Mouse (Mus musculus) lung, embryonic 15.5 days (tissue): ENCODE measurements at regions not wholly inside any gene's neighbourhood (a gene's known extent, or its start where the extent isn't known, plus 50 kb on each side); places are given as distances from the start of the nearest gene placed in this dataset.

Experiments
- ATAC-seq: fragments of 200-750 bp; cut with Nextera tagmentation; 2 replicates; pipeline ENCODE4 v1.8.0; 2017; ENCODE audit warnings: moderate number of reproducible peaks, borderline replicate concordance; ENCODE audit not compliant: low FRiP score, low TSS enrichment; ENCODE audit errors: extremely low read depth
- H3K27ac ChIP-seq: fragments of 300-500 bp; sonication (generic); 2 replicates; pipeline ENCODE4 v1.5.1; 2015; ENCODE audit warnings: moderate library complexity, mild to moderate bottlenecking, inconsistent platforms
- H3K27me3 ChIP-seq: fragments of 300-500 bp; sonication (generic); 2 replicates; pipeline ENCODE4 v1.6.1; 2015; ENCODE audit warnings: inconsistent platforms
- H3K36me3 ChIP-seq: fragments of 300-500 bp; sonication (generic); 2 replicates; pipeline ENCODE4 v1.6.1; 2015; ENCODE audit warnings: inconsistent platforms
- H3K4me1 ChIP-seq: fragments of 300-500 bp; sonication (generic); 2 replicates; pipeline ENCODE4 v1.6.1; 2015; ENCODE audit warnings: inconsistent platforms
- H3K4me2 ChIP-seq: fragments of 300-500 bp; sonication (generic); 2 replicates; pipeline ENCODE4 v1.6.1; 2015; ENCODE audit warnings: inconsistent platforms, mild to moderate bottlenecking, moderate library complexity
- H3K4me3 ChIP-seq: fragments of 300-500 bp; sonication (generic); 2 replicates; pipeline ENCODE4 v1.5.1; 2015; ENCODE audit warnings: mild to moderate bottlenecking, inconsistent platforms
- H3K9ac ChIP-seq: fragments of 300-500 bp; sonication (generic); 2 replicates; pipeline ENCODE4 v1.6.1; 2015; ENCODE audit warnings: inconsistent platforms
- H3K9me3 ChIP-seq: fragments of 300-500 bp; sonication (generic); 2 replicates; pipeline ENCODE4 v1.6.1; 2016; ENCODE audit warnings: inconsistent platforms
- WGBS: fragments of 180-500 bp; shearing (Covaris S2); methylation state at CpG from one replicate; pipeline ENCODE4 v1.1.7; 2015; 5-methylcytosine and 5-hydroxymethylcytosine counted together

DNA sequence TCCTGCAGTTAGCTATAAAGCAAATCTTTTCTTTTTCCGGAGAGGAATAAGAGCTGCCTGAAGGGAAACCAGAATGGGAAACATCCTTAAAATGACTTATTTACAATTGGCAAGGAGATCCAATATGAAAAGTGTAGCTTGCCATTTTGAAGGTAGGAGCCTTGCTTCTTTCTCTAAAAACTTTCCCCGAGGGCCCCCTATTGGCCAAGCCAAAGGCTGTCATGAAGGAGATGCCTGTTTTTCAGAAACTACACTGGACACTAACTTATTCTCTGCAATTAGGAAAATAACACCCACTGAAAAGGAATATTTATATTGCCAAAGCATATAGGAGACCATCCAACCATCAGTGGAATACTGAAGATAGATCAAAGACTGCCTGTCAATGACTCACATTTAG, 312.8 kb upstream of the Thrb start:
- Histone ChIP-seq H3K9ac (no peak overlapping the region), H3K36me3 (no peaks in the 10 kb centered on the region), H3K27ac (no peak overlapping the region), H3K4me1 (no peaks in the 10 kb centered on the region), H3K9me3 (no peaks in the 10 kb centered on the region), H3K27me3 (no peaks in the 10 kb centered on the region), H3K4me2 (no peak overlapping the region), H3K4me3 (no peak overlapping the region)
- WGBS = 71% methylated on average over 2 of the region's 2 CpGs
- ATAC-seq = no peak

DNA sequence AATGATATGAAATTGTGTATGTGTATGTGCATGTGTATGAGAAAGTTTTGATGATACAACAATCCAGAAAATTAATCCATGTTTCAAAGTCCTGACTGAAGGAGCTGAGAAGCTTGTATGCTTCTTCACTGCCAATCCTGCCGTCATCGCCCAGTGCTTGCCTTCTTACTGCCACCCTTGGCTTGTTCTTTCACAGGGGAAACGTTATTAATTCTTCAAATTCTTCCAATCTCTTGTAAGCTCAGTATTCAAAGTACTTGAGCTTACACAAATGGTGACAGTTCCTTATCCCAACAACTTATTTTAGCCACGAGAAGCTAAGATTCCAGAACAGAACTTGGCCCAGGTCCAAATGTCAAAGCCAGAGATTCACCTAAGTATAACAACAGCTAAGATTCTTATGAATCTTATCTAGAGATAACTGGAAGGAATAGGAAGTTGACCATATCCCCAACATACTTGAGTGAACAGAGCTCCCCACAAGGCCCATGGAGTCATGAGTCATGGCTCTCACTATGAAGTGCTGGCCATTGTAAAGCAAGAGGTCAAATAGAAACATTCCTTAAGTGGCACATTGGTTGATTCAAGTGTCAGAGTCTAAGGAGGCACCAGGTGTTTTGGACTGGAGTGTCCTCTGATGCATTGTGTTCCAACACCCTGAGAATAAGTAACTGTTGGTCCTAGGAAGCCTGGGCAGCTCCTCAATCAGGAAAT, 307.6 kb upstream of the Thrb start:
- ATAC-seq = no peak
- Histone ChIP-seq H3K9ac (no peak overlapping the region), H3K27ac (no peak overlapping the region), H3K9me3 (no peaks in the 10 kb centered on the region), H3K4me3 (no peak overlapping the region), H3K27me3 (no peaks in the 10 kb centered on the region), H3K36me3 (no peaks in the 10 kb centered on the region), H3K4me2 (no peak overlapping the region), H3K4me1 (0 out of 2 replicates have a peak, but pooled peaks cover 3% of the 10 kb centered on the region)
- WGBS = 43% methylated on average over 4 of the region's 4 CpGs

DNA sequence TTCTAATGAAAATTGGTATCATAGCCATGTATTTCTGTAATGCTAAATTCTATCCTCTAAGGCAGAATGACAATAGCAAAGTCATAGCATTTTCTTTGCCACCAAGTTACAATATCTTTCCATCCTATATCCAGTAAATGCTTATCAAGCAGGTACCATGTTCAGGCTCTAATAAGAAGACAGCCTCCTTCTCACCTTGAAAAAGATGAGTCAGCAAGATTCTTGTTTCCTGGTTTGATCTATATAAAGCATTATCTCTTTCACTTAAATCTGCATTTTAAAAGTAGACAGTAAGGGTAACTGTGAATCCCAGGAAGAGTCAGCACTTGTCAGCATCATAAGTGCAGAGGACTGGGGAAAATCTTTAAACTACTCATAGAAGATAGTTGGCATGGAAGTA, 298.2 kb upstream of the Thrb start:
- Histone ChIP-seq H3K9ac (no peak overlapping the region), H3K27me3 (no peaks in the 10 kb centered on the region), H3K36me3 (no peaks in the 10 kb centered on the region), H3K4me3 (no peak overlapping the region), H3K4me2 (no peak overlapping the region), H3K9me3 (no peaks in the 10 kb centered on the region), H3K27ac (no peak overlapping the region), H3K4me1 (no peaks in the 10 kb centered on the region)
- no peak for ATAC-seq

DNA sequence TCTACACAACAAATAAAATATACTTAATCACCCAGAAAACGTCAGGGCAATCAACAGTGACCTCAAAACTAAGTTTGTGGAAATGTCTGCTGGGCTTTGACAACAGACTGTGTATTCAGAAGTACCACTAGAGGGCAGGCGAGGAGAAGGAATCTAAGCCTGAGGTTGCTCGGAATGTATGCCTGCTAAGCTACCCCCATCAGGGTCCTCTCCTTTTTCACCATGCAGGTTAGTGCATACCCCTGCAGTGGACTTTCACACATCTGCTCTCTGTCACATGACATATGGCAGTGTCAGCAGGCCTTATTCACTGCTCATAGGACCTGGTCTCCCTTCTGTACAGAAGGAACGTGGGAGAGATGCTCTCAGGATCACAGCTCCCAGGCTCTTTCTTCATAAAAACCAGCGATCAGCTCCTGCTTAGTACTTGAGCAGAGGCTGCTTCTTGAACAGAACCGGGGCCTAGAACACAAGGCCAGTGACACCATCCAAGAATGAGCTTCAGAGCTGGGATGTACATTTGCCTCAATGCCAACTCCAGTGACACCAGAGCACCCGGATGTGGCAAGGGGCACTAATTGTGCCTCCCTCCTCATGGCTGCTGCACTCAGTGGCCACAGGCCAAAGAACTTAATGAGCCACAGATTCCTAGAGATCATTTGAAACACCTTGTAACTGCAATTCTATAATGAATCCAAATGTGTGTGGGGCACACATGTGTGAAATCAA, 257.1 kb upstream of the Thrb start:
- ATAC-seq = peak; percentile 55; the same call in 1 of the 2 replicates
- no peaks in the 10 kb centered on the region for H3K27me3 ChIP-seq

DNA sequence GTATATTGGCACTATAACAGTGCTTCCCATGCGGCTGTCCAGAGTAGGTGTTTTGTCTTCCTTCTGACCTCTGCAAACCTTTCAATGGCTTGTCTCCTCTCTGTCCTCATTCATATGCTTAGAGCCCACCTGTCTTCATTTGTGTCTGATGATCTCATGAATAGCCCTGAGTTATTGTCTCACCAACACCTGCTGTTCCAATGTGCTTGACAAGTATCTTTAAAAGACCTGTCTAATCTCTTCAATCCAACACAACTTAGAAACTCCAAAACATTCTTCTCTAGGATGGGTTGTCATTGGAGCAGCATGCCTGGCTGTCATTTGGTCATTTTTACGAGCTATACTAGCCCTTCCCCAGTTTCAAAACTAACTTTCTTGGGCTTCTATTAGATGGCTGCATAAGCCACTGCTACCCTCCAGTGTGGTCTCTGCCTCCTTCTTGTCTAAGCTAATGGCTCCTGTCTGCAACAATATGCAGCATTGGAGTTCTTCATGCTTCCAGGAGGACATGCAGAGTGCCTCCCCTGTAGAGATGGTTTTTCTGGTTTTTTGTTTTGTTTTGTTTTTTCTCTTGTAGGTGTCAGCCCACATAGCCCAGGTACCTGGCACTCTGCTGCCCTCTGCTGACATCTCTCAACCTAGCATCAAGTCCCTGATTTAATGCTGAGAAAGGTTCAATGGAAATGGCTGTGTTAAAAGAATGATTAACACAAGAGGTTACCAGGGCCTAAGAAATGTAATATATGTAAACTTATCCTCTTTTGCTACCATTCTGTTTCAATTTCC, 254.3 kb upstream of the Thrb start:
- H3K9me3 ChIP-seq = no peaks in the 10 kb centered on the region
- no peak for ATAC-seq
- WGBS = 65% methylated on average over 2 of the region's 2 CpGs
- H3K4me3 ChIP-seq = no peak overlapping the region
- no peaks in the 10 kb centered on the region for H3K36me3 ChIP-seq
- no peak overlapping the region for H3K4me2 ChIP-seq
- H3K27me3 ChIP-seq = no peaks in the 10 kb centered on the region
- H3K9ac ChIP-seq = no peak overlapping the region
- H3K27ac ChIP-seq = no peak overlapping the region
- H3K4me1 ChIP-seq = peaks cover 21% of the 10 kb centered on the region

More for the DNA sequence above, 257.1 kb upstream of the Thrb start:
- Histone ChIP-seq H3K9ac (no peak overlapping the region), H3K36me3 (no peaks in the 10 kb centered on the region), H3K4me1 (peaks cover 5% of the 10 kb centered on the region), H3K27ac (no peak overlapping the region), H3K4me2 (no peak overlapping the region), H3K4me3 (no peak overlapping the region), H3K9me3 (no peaks in the 10 kb centered on the region)
- 38% methylated on average over 7 of the region's 7 CpGs for WGBS

DNA sequence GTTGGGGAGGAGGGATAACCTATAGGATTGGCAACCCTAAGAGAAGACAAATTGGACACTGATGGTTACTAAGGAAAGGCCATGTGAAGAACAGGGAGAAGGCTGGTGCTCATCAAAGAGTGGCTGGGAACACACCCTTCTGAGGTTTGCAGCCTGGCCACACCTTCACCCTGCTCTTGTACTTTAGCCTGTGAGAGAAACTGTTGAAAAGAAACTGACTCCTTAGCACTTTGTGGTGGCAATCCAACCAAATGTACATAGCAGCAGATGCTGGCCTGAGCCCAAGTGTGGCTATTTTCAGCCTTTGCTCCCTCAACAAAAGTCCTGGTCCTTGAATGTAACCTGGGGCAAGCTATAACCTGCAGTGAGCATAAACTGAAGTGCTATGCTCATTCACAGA, 253.2 kb upstream of the Thrb start:
- Histone ChIP-seq H3K4me3 (no peak overlapping the region), H3K27ac (no peak overlapping the region), H3K9me3 (no peaks in the 10 kb centered on the region), H3K27me3 (no peaks in the 10 kb centered on the region), H3K9ac (no peak overlapping the region), H3K4me1 (peaks cover 26% of the 10 kb centered on the region), H3K36me3 (no peaks in the 10 kb centered on the region), H3K4me2 (no peak overlapping the region)
- ATAC-seq = no peak

DNA sequence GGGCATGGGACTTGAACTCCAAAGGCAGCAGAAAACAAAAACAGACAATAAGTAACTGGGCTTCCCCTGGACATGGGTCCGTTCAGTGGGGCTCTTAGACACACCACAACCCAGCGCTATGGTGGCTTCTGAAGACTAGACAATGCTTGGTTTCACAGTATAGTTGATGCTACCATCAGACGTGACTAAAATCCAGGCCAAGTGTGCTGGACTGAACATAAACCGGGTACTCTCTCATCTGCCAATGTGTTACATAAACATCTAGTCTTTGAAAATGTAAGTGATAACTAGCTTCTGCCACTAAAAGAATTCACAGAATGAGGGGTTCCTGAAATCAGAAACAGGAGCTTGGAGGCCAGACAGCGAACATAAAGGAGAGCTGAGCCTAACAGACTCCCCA, 251.7 kb upstream of the Thrb start:
- peak; percentile 68; the same call in 1 of the 2 replicates for ATAC-seq
- peak overlapping the region; percentile 63 for H3K27ac ChIP-seq

DNA sequence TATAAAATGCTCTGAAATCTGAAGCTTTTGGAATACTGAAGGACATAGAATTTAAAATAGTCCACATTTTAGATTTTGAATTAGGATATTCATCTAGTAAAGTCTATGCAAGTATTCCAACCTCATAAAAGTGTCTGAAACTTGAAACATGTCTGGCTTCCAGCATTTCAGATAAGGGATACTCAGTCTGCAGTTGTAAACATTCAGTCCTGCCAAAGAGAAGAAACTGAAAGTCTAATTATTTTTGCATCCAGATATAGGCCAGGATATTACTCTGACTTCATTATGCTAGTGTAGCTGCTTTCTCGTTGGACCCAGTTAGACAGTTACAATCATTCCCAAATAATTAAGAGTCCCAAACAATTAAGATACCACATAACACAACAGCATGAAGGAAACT, 251.2 kb upstream of the Thrb start:
- H3K4me1 ChIP-seq = peaks cover 26% of the 10 kb centered on the region
- peak; percentile 60; the same call in 1 of the 2 replicates for ATAC-seq
- no peaks in the 10 kb centered on the region for H3K9me3 ChIP-seq
- H3K27ac ChIP-seq = peak overlapping the region; percentile 63
- H3K4me2 ChIP-seq = no peak overlapping the region
- H3K4me3 ChIP-seq = no peak overlapping the region
- H3K27me3 ChIP-seq = no peaks in the 10 kb centered on the region
- WGBS = 23% methylated on average over 1 of the region's 1 CpGs
- no peak overlapping the region for H3K9ac ChIP-seq
- no peaks in the 10 kb centered on the region for H3K36me3 ChIP-seq

More for the DNA sequence above, 251.7 kb upstream of the Thrb start:
- H3K4me3 ChIP-seq = no peak overlapping the region
- H3K36me3 ChIP-seq = no peaks in the 10 kb centered on the region
- H3K9me3 ChIP-seq = no peaks in the 10 kb centered on the region
- H3K9ac ChIP-seq = no peak overlapping the region
- peaks cover 26% of the 10 kb centered on the region for H3K4me1 ChIP-seq
- H3K4me2 ChIP-seq = no peak overlapping the region
- H3K27me3 ChIP-seq = no peaks in the 10 kb centered on the region
- WGBS = 34% methylated on average over 5 of the region's 5 CpGs

DNA sequence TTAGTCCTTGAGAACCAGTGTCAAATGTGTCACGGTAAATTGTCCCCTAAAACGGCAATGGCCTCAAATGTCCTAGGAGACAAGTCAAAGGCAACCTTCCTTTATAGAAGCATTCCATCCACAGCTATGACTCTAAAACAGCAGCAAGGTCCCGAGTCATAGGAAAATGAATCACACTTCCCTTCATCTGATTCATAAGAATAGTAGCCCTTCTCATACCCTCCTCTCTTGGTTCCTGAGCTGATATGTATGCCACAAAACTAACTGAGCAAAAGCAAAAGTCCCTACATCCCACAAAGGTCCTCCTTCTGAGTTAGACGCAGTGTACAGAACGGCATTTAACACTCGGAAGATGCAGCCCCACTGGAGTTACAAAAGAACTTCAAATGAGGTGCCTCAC, 250.6 kb upstream of the Thrb start:
- Histone ChIP-seq H3K9ac (no peak overlapping the region), H3K4me2 (no peak overlapping the region), H3K27ac (peak overlapping the region; percentile 25; the same call in 1 of the 2 replicates), H3K9me3 (no peaks in the 10 kb centered on the region), H3K4me3 (no peak overlapping the region), H3K36me3 (no peaks in the 10 kb centered on the region), H3K4me1 (peaks cover 26% of the 10 kb centered on the region), H3K27me3 (no peaks in the 10 kb centered on the region)
- 86% methylated on average over 6 of the region's 6 CpGs for WGBS
- no peak for ATAC-seq

DNA sequence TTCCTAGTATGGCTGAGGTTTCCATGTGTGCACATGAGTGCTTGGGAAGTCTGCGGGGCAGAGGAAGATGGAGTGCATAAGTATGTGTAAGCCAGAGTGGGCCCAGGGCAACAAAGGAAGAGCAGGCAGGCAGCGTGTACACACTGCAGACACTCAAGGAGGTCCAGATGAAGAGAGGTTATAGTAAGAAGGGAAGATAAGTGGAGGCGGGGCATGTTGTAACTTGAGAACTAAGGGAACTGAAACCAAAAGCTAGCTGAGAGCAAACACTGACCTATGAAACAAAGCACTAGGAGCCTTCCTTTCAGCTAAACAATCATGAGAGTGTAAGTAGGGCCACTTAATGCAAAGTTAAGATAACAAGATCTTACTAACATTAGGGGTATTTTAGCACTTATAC, 249.3 kb upstream of the Thrb start:
- Histone ChIP-seq H3K4me2 (0 out of 2 replicates have a peak overlapping the region, but pooled peaks have one; percentile 12), H3K36me3 (no peaks in the 10 kb centered on the region), H3K9ac (no peak overlapping the region), H3K27ac (peak overlapping the region; percentile 74), H3K27me3 (no peaks in the 10 kb centered on the region), H3K4me3 (no peak overlapping the region), H3K4me1 (peaks cover 26% of the 10 kb centered on the region), H3K9me3 (no peaks in the 10 kb centered on the region)
- 24% methylated on average over 3 of the region's 3 CpGs for WGBS
- ATAC-seq = peak; percentile 76; the same call in 1 of the 2 replicates

DNA sequence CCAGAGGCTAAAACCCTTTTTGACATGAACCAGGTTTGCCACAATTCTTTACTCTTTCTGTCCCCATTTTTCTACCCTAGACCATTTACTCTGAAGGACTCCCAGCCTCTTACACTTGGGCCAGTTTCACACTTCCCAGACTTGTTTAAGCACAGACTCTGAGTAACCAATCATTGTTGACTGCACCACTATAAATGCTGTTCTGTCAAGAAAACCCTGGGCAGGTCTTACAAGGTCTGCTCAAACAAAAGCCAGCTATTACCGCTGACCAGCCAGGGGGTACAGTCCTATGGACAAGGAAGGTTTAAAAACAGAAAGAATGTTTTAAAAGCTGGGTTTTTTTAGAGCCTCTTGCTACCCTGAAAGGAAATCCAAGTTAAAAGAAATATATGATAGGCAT, 248.8 kb upstream of the Thrb start:
- ATAC-seq = no peak
- WGBS = 57% methylated on average over 1 of the region's 1 CpGs
- peak overlapping the region; percentile 74 for H3K27ac ChIP-seq

More for the DNA sequence above, 248.8 kb upstream of the Thrb start:
- H3K9ac ChIP-seq = no peak overlapping the region
- no peaks in the 10 kb centered on the region for H3K27me3 ChIP-seq
- H3K4me2 ChIP-seq = no peak overlapping the region
- no peak overlapping the region for H3K4me3 ChIP-seq
- H3K9me3 ChIP-seq = no peaks in the 10 kb centered on the region
- no peaks in the 10 kb centered on the region for H3K36me3 ChIP-seq
- peaks cover 26% of the 10 kb centered on the region for H3K4me1 ChIP-seq
